Mouse (Mus musculus) embryo, embryonic 10 days (tissue): Measurements from ENCODE around the gene Akap13.
A peak's percentile ranks its signal among the peaks of the same experiment; 100 is the strongest.

Source experiments
- DNase-seq: peaks from one replicate; pipeline ENCODE4 v3.0.0-alpha.2; 2015; ENCODE audit warnings: low spot score

The Akap13 gene

DNA sequence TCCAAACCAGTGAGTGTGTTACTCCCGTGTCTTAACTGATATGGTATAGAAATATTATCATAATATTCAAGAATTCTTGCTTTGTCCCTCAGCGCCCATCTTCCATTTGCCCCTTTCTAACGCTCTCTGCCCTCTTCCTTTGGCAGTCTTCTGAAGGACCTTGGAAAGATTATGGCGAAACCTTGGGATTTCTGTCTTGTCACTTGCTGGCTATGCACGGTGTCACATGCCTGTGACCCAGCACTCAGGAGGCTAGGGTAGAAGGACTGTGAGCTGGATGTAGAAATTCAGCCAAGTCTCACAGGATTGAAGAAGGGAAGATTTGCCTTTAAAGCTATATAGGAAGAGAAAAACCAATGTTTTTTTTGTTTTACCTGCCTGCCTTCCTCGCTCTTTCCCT is 212.2 kb downstream of the Akap13 start:
- DNase-seq, result no peak

DNA sequence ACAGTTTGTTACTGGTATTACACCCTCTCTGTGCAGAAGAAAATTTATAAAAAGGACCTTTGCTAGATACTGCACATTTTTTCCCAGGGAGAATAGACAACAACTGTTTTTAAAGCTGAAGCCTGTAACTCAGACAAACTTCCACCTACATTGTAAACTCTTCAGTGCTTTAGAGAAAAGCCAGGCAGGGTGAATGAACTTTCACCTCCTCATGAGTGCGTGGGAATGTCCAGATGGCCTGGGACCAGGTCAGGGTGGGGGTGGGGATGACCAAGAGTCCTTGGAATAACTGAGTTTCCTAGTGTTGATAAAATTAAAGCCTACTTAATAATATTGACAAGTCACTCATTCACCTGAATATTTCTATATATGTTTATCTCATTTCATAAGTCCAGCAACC is 213.1 kb downstream of the Akap13 start:
- DNase-seq, result peak; percentile 23

DNA sequence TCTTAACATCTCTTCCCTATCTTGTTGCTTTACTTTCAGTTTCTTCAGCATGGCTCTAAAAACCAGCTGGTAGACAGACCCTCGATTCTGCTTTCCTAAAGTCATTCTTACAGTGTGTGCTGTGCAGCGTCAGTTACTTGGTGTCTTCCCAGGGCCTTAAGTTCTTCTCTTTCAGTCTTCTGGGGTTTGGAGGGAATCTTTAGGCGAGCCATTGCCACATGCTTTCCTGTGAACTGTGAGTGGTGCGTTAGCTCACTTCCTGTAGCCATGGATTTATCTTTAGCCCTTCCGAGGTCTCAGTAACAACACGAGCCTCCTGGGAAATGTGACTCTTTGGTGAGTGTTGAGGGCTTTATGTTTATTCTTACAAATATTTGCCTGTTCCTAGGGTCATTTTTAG is 214.1 kb downstream of the Akap13 start:
- DNase-seq, result no peak

DNA sequence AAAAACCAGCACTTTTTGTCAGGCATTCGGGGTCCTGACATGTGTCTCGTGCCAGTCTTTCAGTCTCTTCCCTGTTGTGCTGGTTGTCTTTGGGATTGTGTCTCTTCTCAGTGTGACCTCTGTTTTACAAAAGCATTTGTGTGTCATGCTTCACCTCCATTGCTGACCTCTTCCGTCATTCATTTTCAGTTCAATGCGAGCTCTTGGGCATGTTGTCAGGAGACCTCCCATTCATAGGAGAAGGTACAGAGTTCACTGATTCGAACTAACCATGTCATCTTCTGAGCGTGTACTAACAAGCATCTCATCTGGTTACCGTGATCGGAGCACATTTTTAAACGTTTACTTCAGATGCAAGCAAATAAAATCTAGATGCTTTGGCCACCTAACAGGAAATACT is 224.3 kb downstream of the Akap13 start:
- DNase-seq, result peak; percentile 21

DNA sequence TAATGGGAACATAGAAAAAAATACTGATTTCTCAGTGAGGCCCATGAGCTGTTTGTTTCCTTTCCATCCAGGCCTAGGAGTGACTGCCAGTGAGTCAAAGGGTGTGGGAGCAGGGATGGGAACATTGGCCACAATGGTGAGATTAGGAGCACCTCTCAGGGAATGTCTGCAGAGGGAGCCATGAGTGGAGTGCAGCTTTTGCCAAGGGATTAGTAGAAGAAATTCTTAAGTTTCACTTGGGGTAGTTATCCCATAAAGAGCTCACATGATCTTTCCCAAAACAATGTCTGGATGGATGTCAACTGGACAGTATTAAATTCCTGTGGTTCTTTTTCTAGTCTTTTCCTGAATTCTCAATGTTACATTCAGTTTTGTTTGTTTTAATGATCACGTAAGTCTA is 227.6 kb downstream of the Akap13 start:
- DNase-seq, result no peak

DNA sequence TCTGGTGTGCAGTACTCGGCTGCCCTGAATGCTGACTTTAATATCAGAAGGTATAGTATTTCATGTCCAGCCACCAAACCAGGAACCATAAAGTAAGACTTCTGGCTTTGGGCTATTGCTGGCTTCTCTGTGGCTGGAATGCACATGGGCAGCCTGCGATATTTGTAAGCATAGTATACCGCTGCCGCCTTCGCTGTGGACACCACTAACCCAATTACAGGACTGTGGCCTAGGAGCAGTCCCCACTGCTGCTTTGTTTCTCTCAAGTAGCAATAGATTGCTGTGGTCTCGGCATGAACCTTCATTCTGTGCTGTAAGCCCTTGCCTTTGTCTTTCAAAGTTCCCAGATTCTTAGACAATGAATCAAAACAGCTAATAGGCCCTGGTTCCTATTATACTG is 228.1 kb downstream of the Akap13 start:
- DNase-seq, result no peak

DNA sequence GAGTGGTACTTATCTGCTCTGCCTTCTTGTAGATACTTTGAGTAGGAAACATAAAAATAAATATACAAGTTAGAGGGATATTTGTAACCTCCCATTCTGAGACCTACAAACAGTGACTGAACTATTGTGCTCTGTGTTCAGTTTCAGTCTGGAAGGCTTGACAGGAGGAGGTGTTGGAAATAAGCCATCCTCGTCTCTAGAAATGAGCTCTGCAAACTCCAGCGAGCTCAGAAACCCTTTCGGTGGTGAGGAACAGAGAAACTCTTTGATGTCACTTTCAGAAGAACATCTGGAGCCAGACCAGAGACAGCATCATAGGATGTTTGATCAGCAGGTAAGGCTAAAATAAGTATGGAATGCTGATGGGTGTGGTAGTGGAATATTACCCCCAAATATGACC is 229.6 kb downstream of the Akap13 start:
- DNase-seq, result no peak

DNA sequence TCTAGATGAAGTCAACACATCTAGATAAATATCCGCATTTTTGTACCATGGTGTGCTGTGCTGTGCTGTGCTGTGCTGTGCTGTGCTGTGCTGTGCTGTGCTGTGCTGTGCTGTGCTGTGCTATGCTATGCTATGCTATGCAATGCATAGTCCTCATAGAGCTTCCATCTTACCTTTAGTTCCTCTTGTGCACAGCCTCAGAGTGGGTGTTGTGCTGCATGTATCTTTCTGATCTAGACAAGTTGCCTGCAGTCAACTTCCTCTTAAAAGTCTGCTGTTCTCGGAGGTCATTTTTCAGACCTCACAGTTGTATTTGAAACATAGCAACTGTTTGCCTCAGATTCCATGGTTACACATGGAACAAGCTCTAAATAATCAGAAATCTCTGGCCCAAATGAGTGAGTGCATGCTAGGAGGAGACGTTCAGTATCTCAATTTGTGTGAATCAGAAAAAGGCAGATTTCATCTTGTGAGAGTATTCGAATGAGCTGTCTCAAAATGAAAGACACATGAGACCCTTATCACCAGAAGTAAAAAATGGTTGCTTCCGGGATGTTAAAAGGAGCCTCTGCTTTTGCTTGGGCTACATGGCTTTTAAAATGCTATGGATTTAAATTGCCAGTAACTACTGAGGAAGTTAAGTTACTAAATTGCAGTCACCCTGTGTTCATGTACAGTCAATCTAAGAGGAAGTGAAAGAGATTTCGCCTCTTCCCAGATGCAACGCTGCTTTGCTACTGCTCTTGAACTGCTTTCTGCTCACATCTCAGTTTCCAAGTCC is 230.9 kb downstream of the Akap13 start:
- DNase-seq, result no peak

DNA sequence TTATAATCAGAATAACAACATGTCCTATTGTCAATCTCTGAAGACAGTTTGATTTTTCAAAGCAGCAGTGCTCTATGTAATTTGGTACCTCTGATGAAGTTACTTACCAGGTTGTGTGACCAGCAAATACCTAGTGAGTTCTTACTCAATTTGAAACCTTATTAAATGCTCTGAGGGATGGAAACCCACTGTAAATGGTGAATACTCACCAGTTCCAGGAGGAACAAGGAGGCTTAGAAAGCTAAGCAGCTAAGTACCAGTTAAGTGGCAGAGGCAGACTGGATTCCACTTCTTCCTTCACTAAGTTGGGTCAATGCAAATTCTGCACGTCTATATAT is 231.5 kb downstream of the Akap13 start:
- no peak for DNase-seq

DNA sequence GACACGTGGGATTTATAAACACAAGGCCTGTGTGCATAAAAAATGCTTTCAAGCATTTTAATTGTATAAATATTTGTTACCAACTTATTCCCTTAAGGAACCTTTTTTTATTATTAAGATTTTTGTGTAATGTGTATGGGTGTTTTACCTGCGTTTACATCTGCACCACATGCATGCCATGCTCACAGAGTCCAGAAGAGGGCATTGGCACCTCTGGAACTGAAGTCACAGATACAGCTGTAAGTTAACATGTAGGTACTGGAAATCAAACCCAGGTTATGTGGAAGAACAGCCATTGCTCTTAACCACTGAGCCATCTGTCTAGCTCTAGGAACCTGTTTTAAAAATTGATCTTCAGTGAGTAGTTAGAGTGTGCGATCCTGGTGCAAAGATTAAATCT is 232.8 kb downstream of the Akap13 start:
- DNase-seq, result no peak

DNA sequence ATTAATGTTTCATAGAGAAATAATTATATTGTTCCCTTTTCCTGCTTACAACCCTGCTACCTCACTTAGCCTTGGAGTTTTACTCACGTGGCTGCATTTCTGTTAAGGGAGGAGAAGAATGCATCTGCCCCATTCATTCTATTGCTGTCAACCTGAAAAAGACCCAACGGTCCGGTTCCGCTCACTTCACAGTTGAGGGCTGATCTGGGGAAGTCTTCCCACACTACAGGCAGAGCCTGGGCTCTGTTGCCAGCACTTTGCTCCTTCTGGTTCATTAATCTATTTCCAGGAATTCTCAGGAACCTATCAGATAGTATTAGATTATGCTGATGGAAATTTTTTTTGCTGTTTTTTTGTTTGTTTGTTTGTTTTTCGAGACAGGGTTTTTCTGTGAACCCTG is 239.4 kb downstream of the Akap13 start:
- no peak for DNase-seq

DNA sequence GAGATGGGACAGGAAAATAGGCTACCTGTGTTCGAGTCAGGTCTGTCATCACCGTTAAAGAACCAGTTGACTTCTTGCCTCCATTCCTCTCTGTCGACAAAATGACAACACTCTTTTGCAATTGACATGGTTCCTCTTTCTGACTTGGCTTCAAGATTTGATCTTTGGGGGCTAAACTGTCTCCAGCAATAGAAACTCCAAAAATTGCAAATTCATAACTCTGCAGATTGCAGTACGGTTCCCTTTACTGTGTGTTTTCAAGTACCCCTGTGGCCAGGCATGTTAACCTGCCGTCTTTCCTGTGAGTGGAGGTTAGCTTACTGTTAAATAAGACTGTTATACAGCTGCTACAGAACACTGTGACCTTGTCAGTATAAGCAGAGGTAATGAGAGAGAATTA is 244.5 kb downstream of the Akap13 start:
- no peak for DNase-seq

DNA sequence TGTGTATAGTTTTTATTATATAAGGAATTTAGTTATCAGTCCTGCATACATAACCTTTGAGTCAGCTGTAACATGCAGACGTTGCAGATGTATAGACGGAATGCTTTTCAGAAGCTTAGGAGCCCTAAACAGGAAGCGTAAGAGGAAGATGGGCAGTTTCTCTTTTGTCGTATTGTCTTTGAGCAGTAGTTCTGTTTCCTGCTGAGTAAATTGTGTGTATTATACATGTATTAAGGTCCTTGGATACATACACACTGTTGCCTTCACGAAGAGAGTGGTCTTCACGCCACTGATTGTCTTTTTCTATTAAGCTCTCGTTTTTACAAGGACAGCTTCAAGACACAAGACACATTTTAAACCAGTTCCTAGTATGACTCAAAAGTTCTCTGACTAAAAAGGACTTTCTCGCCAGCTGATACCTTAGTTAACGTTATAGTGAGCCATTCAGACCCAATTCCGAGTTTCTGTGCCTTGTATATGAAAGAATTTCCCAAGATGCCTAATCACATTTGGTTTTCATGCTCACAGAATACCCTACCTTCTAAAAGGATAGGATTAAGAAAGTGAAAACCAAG is 245.5 kb downstream of the Akap13 start:
- no peak for DNase-seq

DNA sequence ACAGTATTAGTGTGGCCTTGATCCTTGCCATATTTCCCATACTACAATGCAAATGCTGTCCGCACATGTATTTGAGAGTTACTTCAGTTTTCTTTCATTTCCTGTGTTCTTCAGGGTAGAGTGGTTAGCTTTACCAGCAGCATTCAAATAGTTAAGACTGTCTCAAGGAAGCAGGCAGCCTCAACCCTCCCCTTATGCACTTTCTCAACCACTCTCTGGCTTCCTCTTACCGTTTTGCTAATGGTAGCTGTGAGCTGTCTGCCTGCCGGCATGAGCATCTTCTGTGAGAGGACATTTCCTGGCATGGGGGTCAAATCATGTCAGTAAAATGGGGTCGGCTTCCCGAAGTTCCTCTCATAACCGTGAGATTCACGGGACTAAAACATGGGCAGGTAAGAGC is 246.4 kb downstream of the Akap13 start:
- DNase-seq, result no peak

DNA sequence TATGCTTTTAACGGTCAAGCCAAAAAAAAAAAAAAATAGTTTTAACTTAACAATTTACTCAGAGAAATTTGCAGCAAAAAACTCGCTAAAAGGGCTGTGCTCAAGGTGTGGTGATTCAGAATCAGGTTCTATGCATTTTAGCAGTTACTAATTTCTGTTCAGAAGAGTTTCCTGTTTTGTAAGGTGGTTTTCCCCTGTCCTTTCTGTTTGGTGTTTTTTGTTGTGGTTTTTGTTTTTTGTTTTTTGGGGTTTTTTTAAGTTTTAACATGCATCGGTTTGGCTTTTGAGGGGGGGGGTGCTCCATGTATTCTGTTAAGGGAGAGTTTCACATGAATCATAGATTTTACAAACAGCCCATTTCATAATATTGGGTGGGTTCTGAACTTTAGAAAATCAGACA is 247.0 kb downstream of the Akap13 start:
- DNase-seq, result no peak

DNA sequence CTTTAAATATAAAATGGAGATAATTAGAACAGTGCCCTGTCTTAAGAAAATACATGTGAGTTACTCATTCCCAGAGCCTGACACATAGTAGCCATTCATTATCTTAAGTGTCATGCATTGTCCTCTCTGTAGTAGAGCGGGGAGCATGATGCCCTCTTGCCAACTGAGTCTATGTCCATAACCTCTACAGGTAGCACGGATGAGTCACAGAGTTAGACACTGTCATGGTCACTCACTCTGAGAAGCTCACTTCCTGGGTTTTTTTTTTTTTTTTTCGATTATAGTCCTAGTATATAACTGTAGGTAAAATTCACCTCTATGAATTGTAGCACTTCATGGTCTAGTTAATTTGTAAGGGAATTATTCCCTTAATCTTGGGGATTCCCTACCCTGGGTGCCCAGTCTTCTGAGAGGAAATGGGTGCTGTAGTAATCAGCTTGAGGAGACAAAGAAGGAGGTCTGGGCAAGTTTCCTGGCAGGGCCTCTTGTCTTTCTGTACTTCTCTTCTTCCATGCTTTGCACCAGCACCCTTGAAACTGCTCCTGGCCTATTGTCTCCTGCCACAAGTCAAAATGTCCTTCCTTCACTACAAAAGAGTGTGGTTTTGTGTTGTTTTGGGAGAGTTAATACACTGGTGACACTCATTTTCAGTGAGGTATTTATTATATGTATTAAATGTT is 247.8 kb downstream of the Akap13 start:
- no peak for DNase-seq

DNA sequence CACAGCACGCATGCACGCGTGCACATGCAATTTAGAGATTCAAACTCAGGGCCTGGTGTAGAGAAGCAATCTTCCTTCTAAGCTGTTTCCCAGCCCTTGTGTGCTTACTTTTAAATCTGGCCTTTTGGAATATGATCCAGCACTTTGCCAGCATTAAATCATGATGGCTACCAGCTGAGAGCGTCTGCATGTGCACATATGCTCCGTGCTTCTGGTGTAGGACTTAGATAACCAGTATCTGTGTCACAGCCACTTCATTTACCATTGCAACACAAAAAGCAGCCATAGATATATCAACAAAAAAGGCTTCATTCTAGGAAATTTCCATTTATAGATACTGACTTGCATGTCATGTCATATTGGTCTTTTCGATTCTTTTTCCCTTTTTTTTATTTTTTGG is 249.5 kb downstream of the Akap13 start:
- DNase-seq, result no peak

DNA sequence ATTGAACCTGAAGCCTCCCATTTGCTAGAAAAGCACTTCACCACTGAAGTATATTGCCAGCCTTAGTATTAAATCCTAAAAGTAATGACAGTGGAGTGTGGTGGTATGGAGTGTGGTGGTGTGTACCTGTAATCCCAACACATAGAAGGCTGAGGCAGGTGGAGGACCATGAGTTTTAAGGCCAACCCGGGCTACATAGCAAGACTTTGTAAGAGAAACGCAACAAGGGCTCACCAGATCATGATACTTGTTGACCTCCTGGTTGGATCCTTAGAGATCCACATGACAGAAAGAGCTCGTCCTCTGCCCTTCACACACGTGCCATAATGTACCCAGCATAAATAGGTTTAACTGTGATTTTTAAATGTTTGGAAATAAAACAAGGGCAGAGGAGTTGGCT is 254.6 kb downstream of the Akap13 start:
- DNase-seq, result no peak

DNA sequence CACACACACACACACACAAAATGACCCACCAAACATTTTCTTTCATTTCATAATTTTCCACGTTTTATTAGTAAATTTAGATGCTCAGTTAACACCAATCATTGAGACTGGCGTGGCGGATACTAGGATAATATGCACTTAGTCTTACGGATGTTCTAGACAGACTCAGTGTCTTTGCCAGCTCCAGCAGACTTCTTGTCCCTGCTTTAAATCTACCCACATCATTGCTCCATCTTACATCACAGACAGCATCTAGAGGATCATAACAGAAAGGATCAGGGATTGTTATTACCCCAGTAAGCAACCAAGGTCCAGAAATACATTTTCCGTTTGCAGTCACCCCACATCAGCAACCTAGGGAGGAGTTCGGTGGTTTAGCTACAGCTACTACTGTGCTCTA is 255.6 kb downstream of the Akap13 start:
- DNase-seq, result no peak

DNA sequence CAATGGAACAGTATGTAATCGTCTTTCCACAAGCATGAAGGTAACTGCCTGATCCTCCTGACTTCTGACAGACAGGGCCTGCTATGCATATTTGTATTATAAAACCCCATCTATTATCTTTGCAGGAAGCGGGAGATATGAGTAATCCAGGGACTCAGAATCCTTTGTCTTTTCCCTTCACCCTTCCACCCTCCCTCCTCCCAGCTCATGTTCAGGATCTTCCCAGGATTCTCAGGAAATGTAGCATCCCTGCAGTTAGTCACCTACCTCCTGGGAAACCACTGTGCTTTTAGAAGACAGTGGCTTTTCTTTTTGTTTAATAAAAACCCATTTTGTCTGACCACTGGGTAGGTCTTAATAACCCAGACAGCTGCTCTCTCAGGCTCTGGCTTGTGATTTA is 256.1 kb downstream of the Akap13 start:
- DNase-seq, result no peak

DNA sequence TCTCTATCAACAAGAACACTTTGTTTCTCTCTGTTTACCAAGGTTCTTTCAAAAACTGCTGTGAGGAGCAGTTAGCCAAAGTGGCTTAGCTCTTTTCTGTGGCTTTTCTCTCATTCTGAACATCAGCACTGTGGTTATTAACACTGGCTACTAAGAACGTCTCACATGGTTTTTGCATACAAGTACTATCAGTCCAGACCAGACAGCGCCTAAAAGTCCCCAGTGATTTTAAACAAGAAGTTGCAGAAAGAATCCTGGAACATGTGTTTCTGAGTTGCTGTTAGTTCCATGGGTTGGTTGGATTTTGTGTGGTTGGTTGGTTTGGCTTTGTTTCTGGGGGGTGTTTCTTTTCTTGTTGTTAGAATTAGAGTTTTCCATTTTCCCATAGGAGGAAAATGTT is 257.5 kb downstream of the Akap13 start:
- no peak for DNase-seq

DNA sequence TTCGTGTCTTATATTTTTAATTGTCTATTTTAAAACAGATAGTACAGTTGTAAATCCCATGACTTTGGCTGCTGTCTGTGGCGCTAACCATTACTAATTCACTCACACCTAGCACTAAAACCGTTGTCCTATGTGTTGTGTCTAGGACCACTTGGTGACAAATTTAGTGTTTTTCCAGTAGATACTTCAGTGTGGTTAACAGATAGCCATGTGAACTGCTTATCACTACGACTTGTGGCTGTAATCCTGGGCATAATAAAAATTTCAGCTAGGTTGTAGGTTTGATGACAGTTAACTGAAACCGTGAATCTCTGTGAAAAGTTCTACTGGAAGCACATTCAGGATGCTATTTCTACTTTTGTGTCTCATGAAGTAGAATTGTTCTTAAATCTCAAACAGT is 258.6 kb downstream of the Akap13 start:
- no peak for DNase-seq

DNA sequence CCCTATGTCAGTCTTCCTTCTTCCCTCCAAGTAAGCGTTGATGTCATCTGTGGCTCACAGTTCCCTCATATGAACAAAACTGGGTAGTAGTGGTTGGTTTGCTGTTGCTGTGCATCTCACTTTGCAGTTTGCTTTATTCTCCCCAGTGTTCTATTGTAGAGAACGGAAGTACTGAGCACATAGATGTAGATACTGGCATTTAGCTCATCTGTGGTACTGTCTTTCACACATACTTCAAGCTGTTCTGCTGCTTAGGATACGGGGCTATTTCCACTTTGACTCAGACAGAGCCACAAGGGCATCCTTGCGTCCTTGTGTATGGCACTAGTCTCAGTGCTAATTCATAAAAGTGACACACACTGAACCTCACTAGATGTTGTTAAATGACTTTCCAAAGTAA is 259.7 kb downstream of the Akap13 start:
- no peak for DNase-seq

DNA sequence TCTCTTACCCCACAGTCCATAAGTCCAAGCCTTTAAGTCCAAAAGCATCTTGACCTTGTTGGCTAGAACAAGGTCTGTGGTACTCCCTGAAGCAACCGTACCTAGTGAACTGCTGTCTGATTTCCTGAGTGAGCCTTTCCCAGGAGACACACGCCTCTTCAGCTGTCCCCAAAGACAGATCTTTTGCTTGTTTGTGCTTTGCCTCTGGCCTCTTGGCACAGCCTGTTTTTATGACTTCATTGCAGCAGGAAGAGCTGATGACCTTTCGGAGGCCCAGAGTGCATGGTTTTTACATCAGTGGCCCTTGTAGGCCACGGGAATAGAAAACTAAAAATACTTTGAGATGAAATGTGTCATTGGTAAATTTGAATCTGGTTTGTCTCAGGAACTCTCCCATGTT is 260.6 kb downstream of the Akap13 start:
- DNase-seq, result no peak
